Mouse (Mus musculus): ENCODE measurements around the gene Lrp8.

Lrp8 gene

GRCm38 (mm10) chr4:107904252-107904651 lies 102.2 kb downstream of the Lrp8 start:
- in situ Hi-C loops (cut with MboI; ENCODE audit: low sequenced_read_pairs) = no loop called here

GRCm38 (mm10) chr4:107906561-107906960 lies 104.5 kb downstream of the Lrp8 start:
- in situ Hi-C loops (cut with MboI; ENCODE audit: low sequenced_read_pairs) = no loop called here

- in situ Hi-C loops (cut with MboI; ENCODE audit: low sequenced_read_pairs) = no loop called here
These were observed 108.0 kb downstream of the Lrp8 start for GRCm38 (mm10) chr4:107910020-107910419.

GRCm38 (mm10) chr4:107920336-107920735 lies 118.3 kb downstream of the Lrp8 start:
- in situ Hi-C loops (cut with MboI; ENCODE audit: low sequenced_read_pairs) = no loop called here

GRCm38 (mm10) chr4:107921152-107921695 lies 119.2 kb downstream of the Lrp8 start:
- in situ Hi-C loops (cut with MboI; ENCODE audit: low sequenced_read_pairs) = no loop called here

- in situ Hi-C loops (cut with MboI; ENCODE audit: low sequenced_read_pairs) = no loop called here
These were observed 119.9 kb downstream of the Lrp8 start for GRCm38 (mm10) chr4:107921952-107922351.

GRCm38 (mm10) chr4:107923145-107923802 lies 121.2 kb downstream of the Lrp8 start, which contains the start of gene Cpt2:
Cpt2 (minus strand) TSS chr4:107923610.
- in situ Hi-C loops (cut with MboI; ENCODE audit: low sequenced_read_pairs) = no loop called here

GRCm38 (mm10) chr4:107923803-107924194 lies 121.7 kb downstream of the Lrp8 start:
- in situ Hi-C loops (cut with MboI; ENCODE audit: low sequenced_read_pairs) = no loop called here
